Mouse (Mus musculus) heart, embryonic 16.5 days (tissue): Measurements from ENCODE around the gene Prokr1. TPM values are rescaled to one million over a fixed set of nuclear protein-coding genes. Genes with fewer than 3 reads are reported as not detected.
A peak's percentile ranks its signal among the peaks of the same experiment; 100 is the strongest.

ENCODE experiments used
- ATAC-seq: fragments of 200-750 bp; cut with Nextera tagmentation; replicated peaks from 2 replicates; pipeline ENCODE4 v1.8.0; 2017; ENCODE audit warnings: moderate number of reproducible peaks; ENCODE audit not compliant: insufficient read depth, low FRiP score; ENCODE audit errors: extremely low read depth
- H3K27ac ChIP-seq: fragments of 300-500 bp; sonication (generic); 2 replicates; pipeline ENCODE4 v1.5.1; 2014; ENCODE audit warnings: mild to moderate bottlenecking, low read length, control low read depth, moderate library complexity
- H3K27me3 ChIP-seq: fragments of 300-500 bp; sonication (generic); 2 replicates; pipeline ENCODE4 v1.6.1; 2014; ENCODE audit warnings: low read length, mixed read lengths; ENCODE audit not compliant: control insufficient read depth, insufficient read depth
- H3K36me3 ChIP-seq: fragments of 300-500 bp; sonication (generic); 2 replicates; pipeline ENCODE4 v1.6.1; 2014; ENCODE audit not compliant: control insufficient read depth, insufficient read depth
- H3K4me1 ChIP-seq: fragments of 300-500 bp; sonication (generic); 2 replicates; pipeline ENCODE4 v1.6.1; 2014; ENCODE audit warnings: low read length, mixed read lengths; ENCODE audit not compliant: control insufficient read depth, insufficient read depth
- H3K4me2 ChIP-seq: fragments of 300-500 bp; sonication (generic); 2 replicates; pipeline ENCODE4 v1.6.1; 2014; ENCODE audit warnings: low read depth, mild to moderate bottlenecking, control low read depth, low read length
- H3K4me3 ChIP-seq: fragments of 300-500 bp; sonication (generic); 2 replicates; pipeline ENCODE4 v1.5.1; 2014; ENCODE audit warnings: mild to moderate bottlenecking, control low read depth, low read length
- H3K9ac ChIP-seq: fragments of 300-500 bp; sonication (generic); 2 replicates; pipeline ENCODE4 v1.6.1; 2014; ENCODE audit warnings: low read length, control low read depth
- H3K9me3 ChIP-seq: fragments of 300-500 bp; sonication (generic); replicated peaks from 2 replicates; pipeline ENCODE4 v1.6.1; 2016; ENCODE audit warnings: low read length; ENCODE audit not compliant: control insufficient read depth
- WGBS: fragments of 180-500 bp; shearing (Covaris S2); extraction: QIAGEN DNeasy Blood & Tissue Kit; methylation state at CpG from one replicate; pipeline ENCODE4 v1.1.7; 2014; 5-methylcytosine and 5-hydroxymethylcytosine counted together
- polyA plus RNA-seq: library from polyadenylated mRNA; unstranded; fragments of >200 nt; fragmentation: Nextera tagmentation; extraction: Ambion mirVana; gene quantifications from 2 replicates; pipeline ENCODE4 v1.2.1, GENCODE M21; 2015

The Prokr1 gene
- polyA plus RNA-seq, 1 experiment from 2014 or later = 1.4 TPM

DNA sequence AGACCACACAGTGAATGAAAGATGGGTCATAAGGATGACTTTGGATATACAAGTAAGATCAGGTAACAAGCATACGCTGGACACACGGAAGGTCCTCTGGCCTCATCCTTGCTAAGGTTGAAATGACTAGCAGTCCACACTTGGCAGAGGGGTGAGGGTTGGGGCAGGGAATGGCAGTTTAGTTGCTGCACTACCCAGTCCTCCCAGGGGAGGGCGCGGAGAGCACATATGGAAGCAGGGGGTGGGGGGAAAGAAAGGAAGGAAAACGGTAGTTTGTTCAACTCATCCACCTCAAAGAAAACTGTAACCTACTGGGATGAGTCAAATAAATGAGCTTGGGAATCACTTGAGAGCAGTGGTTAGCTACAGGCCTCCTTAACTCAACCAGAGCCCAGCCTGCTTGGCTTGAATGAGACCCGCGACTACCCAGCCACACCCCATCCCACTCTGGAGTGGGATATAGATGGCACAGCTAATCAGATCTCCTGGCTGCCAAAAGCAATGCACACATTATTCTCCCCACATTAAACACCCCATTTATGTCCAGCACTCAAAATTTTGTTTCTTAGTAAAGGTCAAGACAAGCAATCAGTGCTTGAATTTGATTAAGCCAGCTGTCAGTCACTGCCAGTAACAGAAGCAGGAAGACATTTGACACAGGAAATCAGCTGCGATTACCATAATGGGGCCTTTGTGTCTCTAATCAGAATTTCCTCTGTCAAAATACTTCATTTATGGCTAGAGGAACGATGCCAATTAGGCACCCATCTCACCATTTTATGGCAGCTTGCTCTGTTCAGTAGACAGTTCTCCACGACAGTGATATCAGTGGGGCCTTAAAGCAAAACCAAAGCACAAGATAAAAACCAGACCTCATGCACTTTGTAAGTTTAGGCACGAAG lies 24.5 kb upstream of the Prokr1 start:
- H3K36me3 ChIP-seq = no peaks in the 10 kb centered on the region
- no peak overlapping the region for H3K27ac ChIP-seq
- 0 out of 2 replicates have a peak, but pooled peaks cover 2% of the 10 kb centered on the region for H3K27me3 ChIP-seq
- no peaks in the 10 kb centered on the region for H3K4me1 ChIP-seq
- no peak overlapping the region for H3K9ac ChIP-seq
- ATAC-seq = no peak
- no peaks in the 10 kb centered on the region for H3K9me3 ChIP-seq
- H3K4me2 ChIP-seq = no peak overlapping the region
- no peak overlapping the region for H3K4me3 ChIP-seq
- WGBS = 56% methylated on average over 11 of the region's 11 CpGs

DNA sequence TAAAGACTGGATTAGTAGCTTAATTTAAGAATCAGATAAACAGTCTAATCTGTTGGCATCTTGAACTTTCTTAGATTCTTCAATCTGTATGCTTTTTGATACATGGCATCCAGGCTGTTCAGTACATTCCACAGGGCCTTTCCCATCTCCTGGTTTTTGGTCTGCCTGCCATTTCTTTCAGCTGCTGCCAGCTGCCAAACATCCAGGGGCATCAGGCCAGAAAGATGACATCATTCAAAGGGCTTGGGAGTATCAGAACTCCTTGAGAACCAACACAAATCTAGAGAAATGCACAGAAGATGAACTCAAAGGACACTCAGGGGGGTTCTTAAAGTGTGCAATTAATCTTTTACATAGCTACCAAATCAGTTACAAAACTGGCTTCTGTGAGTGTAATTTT lies 9.3 kb upstream of the Prokr1 start:
- no peak overlapping the region for H3K9ac ChIP-seq
- H3K4me2 ChIP-seq = no peak overlapping the region
- no peak for ATAC-seq
- H3K9me3 ChIP-seq = 0 out of 2 replicates have a peak, but pooled peaks cover 2% of the 10 kb centered on the region
- peaks cover 5% of the 10 kb centered on the region; the same call in 1 of the 2 replicates for H3K4me1 ChIP-seq
- H3K36me3 ChIP-seq = no peaks in the 10 kb centered on the region
- no peaks in the 10 kb centered on the region for H3K27me3 ChIP-seq
- H3K27ac ChIP-seq = no peak overlapping the region
- H3K4me3 ChIP-seq = no peak overlapping the region

DNA sequence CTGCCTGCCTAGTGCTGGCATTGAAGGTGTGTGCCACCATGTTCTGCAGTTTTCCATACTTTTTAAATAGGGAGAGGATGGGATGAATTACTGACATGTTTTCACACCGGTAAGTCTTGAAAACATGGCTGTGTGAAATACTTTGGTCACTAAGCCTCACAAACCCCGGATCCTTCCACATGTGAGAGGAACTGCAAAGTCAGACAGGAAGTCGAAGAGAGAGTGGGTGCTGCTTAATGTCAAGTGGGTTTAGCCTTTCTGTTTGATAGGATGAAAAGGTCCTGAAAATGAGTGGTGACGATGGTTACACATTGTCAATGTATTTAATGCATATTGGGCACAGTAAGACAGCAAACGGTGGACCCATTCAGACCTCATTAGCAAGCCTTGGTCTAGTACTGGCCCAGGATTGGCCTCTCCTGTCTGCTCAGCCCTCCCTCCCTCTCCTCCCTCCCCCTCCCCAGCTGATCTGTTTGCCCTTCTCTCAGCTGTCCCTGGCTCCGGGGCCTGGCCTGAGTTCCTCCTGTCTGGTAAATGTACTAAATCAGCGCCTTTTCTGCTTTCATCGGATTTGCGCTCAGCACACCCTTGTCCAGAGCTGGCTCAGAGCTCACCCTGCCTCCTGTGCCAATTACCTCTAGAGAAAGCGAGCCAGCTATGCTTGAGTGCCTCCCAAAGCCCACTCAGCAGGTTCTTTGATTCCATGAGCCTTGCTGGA lies 6.7 kb upstream of the Prokr1 start:
- H3K4me2 ChIP-seq = no peak overlapping the region
- 47% methylated on average over 10 of the region's 10 CpGs for WGBS
- peak; percentile 58 for ATAC-seq

DNA sequence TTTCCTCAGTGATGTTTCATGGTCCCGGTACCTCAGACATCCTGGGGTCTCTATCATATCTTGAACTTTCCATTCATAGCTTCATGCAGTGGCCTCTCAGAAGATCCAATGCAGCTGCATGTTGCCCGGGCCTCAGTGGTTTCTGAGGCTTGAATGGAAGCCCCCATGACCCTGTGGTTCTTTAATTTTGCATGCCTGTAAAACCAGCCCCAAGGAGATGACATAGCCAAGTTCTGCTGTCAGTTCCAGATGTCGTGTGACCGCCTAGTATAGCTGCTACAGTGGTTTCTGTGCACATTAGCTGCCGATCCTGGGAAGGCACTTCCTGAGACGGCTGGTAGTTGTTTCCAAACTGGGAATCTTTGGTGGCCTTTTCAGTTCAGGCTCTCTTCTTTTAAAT lies 3.6 kb upstream of the Prokr1 start:
- ATAC-seq = no peak
- H3K4me3 ChIP-seq = no peak overlapping the region
- WGBS = 59% methylated on average over 6 of the region's 6 CpGs
- H3K27me3 ChIP-seq = peaks cover 7% of the 10 kb centered on the region
- no peaks in the 10 kb centered on the region for H3K36me3 ChIP-seq
- no peak overlapping the region for H3K4me2 ChIP-seq
- H3K4me1 ChIP-seq = peaks cover 14% of the 10 kb centered on the region
- no peak overlapping the region for H3K27ac ChIP-seq
- H3K9ac ChIP-seq = no peak overlapping the region
- no peaks in the 10 kb centered on the region for H3K9me3 ChIP-seq

More for the DNA sequence above, 6.7 kb upstream of the Prokr1 start:
- no peak overlapping the region for H3K4me3 ChIP-seq
- H3K9me3 ChIP-seq = no peaks in the 10 kb centered on the region
- no peak overlapping the region for H3K9ac ChIP-seq
- H3K27me3 ChIP-seq = peaks cover 2% of the 10 kb centered on the region; the same call in 1 of the 2 replicates
- H3K27ac ChIP-seq = no peak overlapping the region
- H3K4me1 ChIP-seq = peaks cover 5% of the 10 kb centered on the region; the same call in 1 of the 2 replicates
- no peaks in the 10 kb centered on the region for H3K36me3 ChIP-seq

DNA sequence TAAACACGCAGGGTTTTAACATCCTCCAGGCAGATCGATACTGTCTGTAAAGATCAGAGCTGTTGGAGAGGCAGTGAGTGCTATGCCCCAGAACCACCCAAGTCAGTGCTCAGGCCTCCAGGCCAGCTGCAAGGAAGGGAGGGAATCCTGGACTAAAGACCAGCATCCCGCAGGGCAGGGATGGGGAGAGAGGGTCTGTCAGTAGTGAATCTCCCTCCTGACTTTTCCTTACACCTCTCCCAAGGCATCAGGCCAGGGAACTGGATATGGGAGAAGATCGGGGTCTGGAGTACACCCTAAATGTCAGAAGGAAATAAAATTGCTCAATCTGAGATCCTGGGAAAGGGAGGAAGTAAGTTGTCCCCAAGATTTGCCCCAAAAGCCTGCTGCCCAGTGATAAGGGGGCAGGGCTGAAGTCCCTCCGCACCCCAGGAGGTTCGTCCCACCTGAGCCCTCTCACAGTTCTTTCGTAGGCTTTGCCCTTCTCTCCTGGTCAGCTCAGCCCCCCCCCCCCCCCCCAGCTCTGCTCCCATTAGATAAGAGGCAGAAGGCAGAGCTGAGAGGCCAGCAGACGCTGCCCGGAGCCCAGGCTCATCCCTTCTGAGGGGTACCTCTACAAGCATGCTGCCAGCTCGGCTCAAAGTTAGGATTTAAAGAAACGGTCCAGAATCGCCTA lies 687 bp downstream of the Prokr1 start:
- Histone ChIP-seq H3K9ac (peak overlapping the region; percentile 58), H3K36me3 (no peaks in the 10 kb centered on the region), H3K9me3 (no peaks in the 10 kb centered on the region), H3K4me1 (peaks cover 12% of the 10 kb centered on the region), H3K27me3 (peaks cover 27% of the 10 kb centered on the region), H3K27ac (no peak overlapping the region), H3K4me2 (peak overlapping the region; percentile 77), H3K4me3 (peak overlapping the region; percentile 55)
- WGBS = 19% methylated on average over 12 of the region's 12 CpGs
- no peak for ATAC-seq

- ATAC-seq = no peak
- 83% methylated on average over 7 of the region's 7 CpGs for WGBS
- Histone ChIP-seq H3K36me3 (no peaks in the 10 kb centered on the region), H3K9ac (no peak overlapping the region), H3K4me1 (peaks cover 18% of the 10 kb centered on the region), H3K9me3 (no peaks in the 10 kb centered on the region), H3K4me3 (no peak overlapping the region), H3K27me3 (peaks cover 19% of the 10 kb centered on the region), H3K27ac (no peak overlapping the region), H3K4me2 (no peak overlapping the region)
Measured at GRCm38 (mm10) chr6:87583991-87584390, 6.6 kb downstream of the Prokr1 start.

GRCm38 (mm10) chr6:87583183-87583611 lies 7.3 kb downstream of the Prokr1 start:
- Histone ChIP-seq H3K4me1 (peaks cover 18% of the 10 kb centered on the region), H3K4me3 (no peak overlapping the region), H3K4me2 (no peak overlapping the region), H3K36me3 (no peaks in the 10 kb centered on the region), H3K27me3 (peaks cover 13% of the 10 kb centered on the region; the same call in 1 of the 2 replicates), H3K27ac (peak overlapping the region; percentile 0; the same call in 1 of the 2 replicates), H3K9ac (no peak overlapping the region), H3K9me3 (no peaks in the 10 kb centered on the region)
- WGBS = 73% methylated on average over 1 of the region's 1 CpGs
- peak; percentile 81 for ATAC-seq

DNA sequence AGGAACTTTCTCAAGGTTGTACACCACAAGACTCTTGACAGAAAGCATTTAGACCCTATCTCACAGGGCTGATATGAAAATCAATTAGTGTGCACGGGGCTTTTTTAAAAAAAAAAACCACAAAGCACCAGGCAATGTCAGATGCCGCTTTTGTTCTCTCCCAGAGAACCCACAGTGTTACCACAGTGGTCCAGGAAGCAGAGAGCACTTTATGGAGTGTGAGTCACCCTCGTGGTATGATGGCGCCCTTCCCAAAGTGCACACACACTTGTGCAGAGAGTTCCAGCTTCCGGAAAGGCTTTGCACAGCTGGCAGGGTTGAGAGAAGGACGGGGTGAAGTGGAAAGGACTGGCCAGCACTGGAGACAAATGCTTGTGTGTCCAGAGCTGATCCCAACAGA lies 8.1 kb downstream of the Prokr1 start:
- peaks cover 18% of the 10 kb centered on the region for H3K4me1 ChIP-seq
- H3K9me3 ChIP-seq = no peaks in the 10 kb centered on the region
- peaks cover 13% of the 10 kb centered on the region; the same call in 1 of the 2 replicates for H3K27me3 ChIP-seq
- H3K27ac ChIP-seq = no peak overlapping the region; the same call in 1 of the 2 replicates
- H3K4me3 ChIP-seq = no peak overlapping the region
- no peaks in the 10 kb centered on the region for H3K36me3 ChIP-seq
- no peak overlapping the region for H3K9ac ChIP-seq
- 18% methylated on average over 6 of the region's 6 CpGs for WGBS
- H3K4me2 ChIP-seq = no peak overlapping the region
- ATAC-seq = peak; percentile 60; the same call in 1 of the 2 replicates
